Mouse (Mus musculus): Measurements from ENCODE around the gene Olfr61.
"Not testable (repeated sequence)": the region's sequence is repeated elsewhere in the genome, so short reads cannot be mapped to it uniquely, and the experiment has no call there.

DNA sequence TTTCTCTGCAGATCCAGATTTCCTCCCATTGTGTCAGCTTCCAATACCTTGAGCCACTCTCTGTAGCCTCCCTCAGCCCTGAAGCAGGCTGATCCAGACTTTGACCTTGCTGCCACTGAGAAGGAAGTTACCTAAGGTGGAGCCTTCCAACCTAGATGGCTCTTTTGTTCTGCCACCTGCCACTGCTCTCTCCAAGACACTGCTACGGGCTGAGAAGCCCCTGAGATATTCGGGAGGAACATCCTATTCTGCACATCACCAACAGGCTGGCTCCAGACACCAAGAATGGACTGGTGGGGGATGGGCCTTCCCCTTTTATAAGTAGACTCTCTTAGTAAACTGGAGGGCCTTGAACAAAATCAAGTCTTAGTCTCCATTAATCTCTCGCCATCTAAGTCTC lies 41.9 kb downstream of the Olfr61 start:
- TF ChIP-seq CTCF, EP300 (IDR thresholded peaks at IDR 0.05; ENCODE audit: low read depth): not testable (repeated sequence)
